Mouse (Mus musculus): ENCODE measurements around the gene Snd1. TPM values are rescaled to one million over a fixed set of nuclear protein-coding genes. Genes with fewer than 3 reads are reported as not detected.

Gene Snd1
- total RNA-seq, 1 experiment, result 343 TPM

DNA sequence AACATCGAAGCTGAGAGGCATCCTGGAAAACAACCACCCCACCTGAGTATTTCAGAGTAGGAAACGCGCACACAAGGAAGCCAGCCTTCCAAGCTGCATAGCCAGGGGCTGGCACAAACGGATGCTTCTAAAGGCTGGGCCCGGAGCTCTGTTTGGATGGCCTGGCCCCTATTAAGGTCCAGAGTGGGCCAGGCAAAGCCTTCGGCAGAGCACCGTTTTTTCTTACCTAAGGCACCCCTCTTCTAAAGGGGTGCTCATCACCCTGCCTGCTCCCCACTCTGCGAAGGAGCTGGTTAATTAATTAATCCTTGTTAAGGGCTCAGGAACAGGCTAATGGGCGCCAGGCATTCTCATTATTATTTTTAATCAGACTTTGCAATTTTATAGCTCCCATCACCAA is 456.3 kb downstream of the Snd1 start:
- Histone ChIP-seq H3K36me3 (ENCODE audit: control insufficient read depth, insufficient read depth, low read length, poor library complexity, severe bottlenecking) (no peaks in the 10 kb centered on the region), H3K9me3 (ENCODE audit: control insufficient read depth, insufficient read depth, low read depth, low read length) (no peaks in the 10 kb centered on the region), H3K4me1 (ENCODE audit: control insufficient read depth in 2 of 2, insufficient read depth in 2 of 2, low read length in 2 of 2, poor library complexity in 1 of 2) (peaks cover 3 to 23% of the 10 kb centered on the region in 2 experiments; a peak in 3 of 4 replicates), H3K27ac (ENCODE audit: insufficient read depth, low read depth, low read length, poor library complexity, severe bottlenecking) (no peak overlapping the region), H3K4me3 (ENCODE audit: insufficient read depth in 1 of 2, low read depth in 1 of 2, low read length in 2 of 2, poor library complexity in 1 of 2, severe bottlenecking in 1 of 2) (no peak overlapping the region), H3K9ac (ENCODE audit: insufficient read depth, low read depth, low read length, poor library complexity, severe bottlenecking) (no peak overlapping the region)
- TF ChIP-seq HCFC1 (IDR thresholded peaks at IDR 0.05; ENCODE audit: borderline replicate concordance, insufficient read depth, low read length) (no peak), CHD2 (IDR thresholded peaks at IDR 0.05; ENCODE audit: low read depth, low read length) (no peak), MAFK (IDR thresholded peaks at IDR 0.05; ENCODE audit: insufficient read depth, low read depth, low read length) (no peak), ZNF384 (IDR thresholded peaks at IDR 0.05; ENCODE audit: low read depth, low read length) (no peak), ZC3H11A (IDR thresholded peaks at IDR 0.05; ENCODE audit: borderline replicate concordance, low read depth, low read length) (no peak)
- no peak for DNase-seq (ENCODE audit: low read depth, low spot score)
- in situ Hi-C loops (cut with MboI; ENCODE audit: low sequenced_read_pairs in 2 of 2, unreplicated experiment in 2 of 2), result no loop called here

DNA sequence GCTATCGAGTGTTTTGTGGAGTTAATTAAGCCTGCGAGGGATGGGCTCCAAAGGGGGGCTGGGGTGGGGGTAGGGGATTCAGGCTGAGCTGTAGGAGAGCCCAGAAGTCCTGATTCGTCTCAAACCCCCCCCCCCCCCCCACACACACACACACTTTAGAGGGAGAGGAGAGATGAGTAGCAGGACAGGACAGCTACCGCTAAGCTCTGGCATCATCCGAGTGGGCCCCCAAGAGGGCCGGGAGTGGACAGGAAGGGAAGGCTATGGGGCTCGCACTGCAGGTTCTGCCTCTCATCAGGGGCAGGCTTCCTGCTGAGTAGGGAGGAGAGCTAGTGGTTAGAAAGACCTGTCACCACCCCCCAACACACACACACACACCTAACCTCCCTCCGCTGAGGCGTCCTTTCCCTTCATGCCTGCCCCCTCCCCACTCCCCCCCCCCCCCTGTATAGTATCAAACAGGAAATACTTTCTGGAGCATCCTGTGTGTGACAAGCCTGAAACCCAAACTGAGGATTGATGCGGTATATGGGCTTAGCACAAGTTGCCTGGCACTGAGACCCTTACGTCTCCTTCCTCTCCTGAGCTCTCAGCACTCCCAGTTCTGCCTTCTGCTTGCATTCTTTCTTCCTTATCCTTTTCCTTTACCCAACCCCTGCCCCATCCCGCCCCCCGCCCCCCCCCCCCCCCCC is 456.8 kb downstream of the Snd1 start:
- Histone ChIP-seq H3K27ac (ENCODE audit: insufficient read depth, low read depth, low read length, poor library complexity, severe bottlenecking) (no peak overlapping the region; the same call in 1 of the 2 replicates), H3K9ac (ENCODE audit: insufficient read depth, low read depth, low read length, poor library complexity, severe bottlenecking) (peak overlapping the region; percentile 31; the same call in 1 of the 2 replicates), H3K9me3 (ENCODE audit: control insufficient read depth, insufficient read depth, low read depth, low read length) (no peaks in the 10 kb centered on the region), H3K36me3 (ENCODE audit: control insufficient read depth, insufficient read depth, low read length, poor library complexity, severe bottlenecking) (no peaks in the 10 kb centered on the region), H3K4me3 (ENCODE audit: insufficient read depth in 1 of 2, low read depth in 1 of 2, low read length in 2 of 2, poor library complexity in 1 of 2, severe bottlenecking in 1 of 2) (peak overlapping the region in 1 of 2 experiments; percentile 23; a peak in 1 of 4 replicates), H3K4me1 (ENCODE audit: control insufficient read depth in 2 of 2, insufficient read depth in 2 of 2, low read length in 2 of 2, poor library complexity in 1 of 2) (peaks cover 3 to 23% of the 10 kb centered on the region in 2 experiments; a peak in 3 of 4 replicates)
- DNase-seq (ENCODE audit: low read depth, low spot score), result no peak
- in situ Hi-C loops (cut with MboI; ENCODE audit: low sequenced_read_pairs in 2 of 2, unreplicated experiment in 2 of 2), result no loop called here
- TF ChIP-seq CHD2 (IDR thresholded peaks at IDR 0.05; ENCODE audit: low read depth, low read length), result no peak
- no peak for TF ChIP-seq ZC3H11A (IDR thresholded peaks at IDR 0.05; ENCODE audit: borderline replicate concordance, low read depth, low read length)
- TF ChIP-seq MAFK (IDR thresholded peaks at IDR 0.05; ENCODE audit: insufficient read depth, low read depth, low read length), result no peak
- TF ChIP-seq HCFC1 (IDR thresholded peaks at IDR 0.05; ENCODE audit: borderline replicate concordance, insufficient read depth, low read length), result no peak
- TF ChIP-seq ZNF384 (IDR thresholded peaks at IDR 0.05; ENCODE audit: low read depth, low read length), result no peak

DNA sequence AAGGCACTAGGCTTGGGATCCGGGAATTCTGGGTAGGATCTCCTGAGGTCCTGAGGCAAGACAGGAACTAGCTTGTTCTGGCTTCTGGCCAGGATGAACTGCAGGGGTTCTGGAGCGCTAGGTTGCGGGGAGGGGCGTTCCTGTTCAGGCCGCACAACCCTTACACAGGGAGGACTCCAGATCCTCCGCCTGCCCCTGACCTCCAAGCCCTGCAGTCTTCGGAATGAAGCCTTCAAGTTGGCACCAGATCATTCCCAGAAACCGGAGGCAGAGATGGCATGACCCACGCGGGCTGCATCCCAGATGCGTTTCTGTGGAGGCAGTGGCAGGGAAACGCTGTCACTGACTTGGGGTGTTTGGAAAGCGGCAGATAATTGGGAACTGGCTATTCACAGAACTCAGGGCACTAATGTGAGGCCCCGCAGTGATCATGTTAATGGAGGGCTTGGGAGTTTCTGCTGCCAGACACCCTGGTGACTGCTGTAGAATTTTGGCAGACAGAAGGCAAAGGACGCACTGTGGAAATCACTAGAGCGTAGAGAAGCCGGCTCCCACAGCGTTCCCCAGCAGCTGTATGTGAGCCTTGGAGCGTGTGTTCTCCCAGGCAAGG is 457.5 kb downstream of the Snd1 start:
- Histone ChIP-seq H3K9ac (ENCODE audit: insufficient read depth, low read depth, low read length, poor library complexity, severe bottlenecking) (peak overlapping the region; percentile 28; the same call in 1 of the 2 replicates), H3K9me3 (ENCODE audit: control insufficient read depth, insufficient read depth, low read depth, low read length) (no peaks in the 10 kb centered on the region), H3K36me3 (ENCODE audit: control insufficient read depth, insufficient read depth, low read length, poor library complexity, severe bottlenecking) (no peaks in the 10 kb centered on the region), H3K4me3 (ENCODE audit: insufficient read depth in 1 of 2, low read depth in 1 of 2, low read length in 2 of 2, poor library complexity in 1 of 2, severe bottlenecking in 1 of 2) (peak overlapping the region; percentile 39 to 52), H3K4me1 (ENCODE audit: control insufficient read depth in 2 of 2, insufficient read depth in 2 of 2, low read length in 2 of 2, poor library complexity in 1 of 2) (peaks cover 3 to 23% of the 10 kb centered on the region in 2 experiments; a peak in 3 of 4 replicates), H3K27ac (ENCODE audit: insufficient read depth, low read depth, low read length, poor library complexity, severe bottlenecking) (no peak overlapping the region)
- peak; percentile 49 for DNase-seq (ENCODE audit: low read depth, low spot score)
- in situ Hi-C loops (cut with MboI; ENCODE audit: low sequenced_read_pairs in 2 of 2, unreplicated experiment in 2 of 2), result no loop called here
- TF ChIP-seq CHD2 (IDR thresholded peaks at IDR 0.05; ENCODE audit: low read depth, low read length), result no peak
- no peak for TF ChIP-seq ZC3H11A (IDR thresholded peaks at IDR 0.05; ENCODE audit: borderline replicate concordance, low read depth, low read length)

DNA sequence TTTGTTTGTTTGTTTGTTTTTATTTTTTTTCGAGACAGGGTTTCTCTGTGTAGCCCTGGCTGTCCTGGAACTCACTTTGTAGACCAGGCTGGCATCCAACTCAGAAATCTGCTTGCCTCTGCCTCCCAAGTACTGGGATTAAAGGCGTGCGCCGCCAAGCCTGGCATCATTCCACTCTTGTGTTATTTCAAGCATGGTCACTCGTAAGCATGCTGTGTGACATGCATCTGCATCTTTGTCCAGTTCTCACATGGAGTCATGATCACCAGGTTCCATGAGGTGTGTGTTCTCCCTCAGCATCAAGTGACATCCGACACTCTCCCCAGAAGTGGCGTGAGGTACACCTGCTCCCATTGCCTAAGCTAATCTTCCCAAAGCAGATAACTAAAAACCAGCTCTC is 460.8 kb downstream of the Snd1 start:
- Histone ChIP-seq H3K9me3 (ENCODE audit: control insufficient read depth, insufficient read depth, low read depth, low read length) (no peaks in the 10 kb centered on the region), H3K9ac (ENCODE audit: insufficient read depth, low read depth, low read length, poor library complexity, severe bottlenecking) (no peak overlapping the region), H3K4me3 (ENCODE audit: insufficient read depth in 1 of 2, low read depth in 1 of 2, low read length in 2 of 2, poor library complexity in 1 of 2, severe bottlenecking in 1 of 2) (no peak overlapping the region), H3K4me1 (ENCODE audit: control insufficient read depth in 2 of 2, insufficient read depth in 2 of 2, low read length in 2 of 2, poor library complexity in 1 of 2) (peaks cover 3 to 20% of the 10 kb centered on the region in 2 experiments; a peak in 3 of 4 replicates), H3K36me3 (ENCODE audit: control insufficient read depth, insufficient read depth, low read length, poor library complexity, severe bottlenecking) (no peaks in the 10 kb centered on the region), H3K27ac (ENCODE audit: insufficient read depth, low read depth, low read length, poor library complexity, severe bottlenecking) (no peak overlapping the region)
- DNase-seq (ENCODE audit: low read depth, low spot score), result no peak
- no peak for TF ChIP-seq ZC3H11A (IDR thresholded peaks at IDR 0.05; ENCODE audit: borderline replicate concordance, low read depth, low read length)
- in situ Hi-C loops (cut with MboI; ENCODE audit: low sequenced_read_pairs in 2 of 2, unreplicated experiment in 2 of 2), result no loop called here
